Mouse (Mus musculus) bone marrow macrophage, adult 2 months (primary cell): ENCODE results near the gene Atrip. TPM values are rescaled to one million over a fixed set of nuclear protein-coding genes. Genes with fewer than 3 reads are reported as not detected.

Experiments
- H3K27ac ChIP-seq: 2 replicates; pipeline ENCODE4 v1.5.1; 2012; ENCODE audit warnings: low read depth, low read length; ENCODE audit not compliant: insufficient read depth
- H3K4me1 ChIP-seq: 2 replicates; pipeline ENCODE4 v1.6.1; 2012; ENCODE audit warnings: low read length; ENCODE audit not compliant: control insufficient read depth, insufficient read depth
- H3K4me3 ChIP-seq: 2 replicates; pipeline ENCODE4 v1.5.1; 2012; ENCODE audit warnings: mild to moderate bottlenecking, low read length, moderate library complexity; ENCODE audit not compliant: insufficient read depth
- CTCF ChIP-seq: IDR thresholded peaks from 2 replicates; pipeline ENCODE4 v1.5.1; 2012; ENCODE audit warnings: low read depth, mild to moderate bottlenecking, low read length, moderate library complexity
- POLR2A ChIP-seq: IDR thresholded peaks from 2 replicates; pipeline ENCODE4 v1.6.1; 2012; ENCODE audit warnings: mild to moderate bottlenecking, low read depth, low read length, borderline replicate concordance
- polyA plus RNA-seq: library from polyadenylated mRNA; stranded (reverse); fragments of >200 nt; gene quantifications from 2 replicates; pipeline ENCODE4 v1.2.4, GENCODE M21; 2012; ENCODE audit not compliant: missing spikeins, insufficient read depth, insufficient read length

The Atrip gene
- 7.2 and 9.9 TPM in 2 replicates for polyA plus RNA-seq

DNA sequence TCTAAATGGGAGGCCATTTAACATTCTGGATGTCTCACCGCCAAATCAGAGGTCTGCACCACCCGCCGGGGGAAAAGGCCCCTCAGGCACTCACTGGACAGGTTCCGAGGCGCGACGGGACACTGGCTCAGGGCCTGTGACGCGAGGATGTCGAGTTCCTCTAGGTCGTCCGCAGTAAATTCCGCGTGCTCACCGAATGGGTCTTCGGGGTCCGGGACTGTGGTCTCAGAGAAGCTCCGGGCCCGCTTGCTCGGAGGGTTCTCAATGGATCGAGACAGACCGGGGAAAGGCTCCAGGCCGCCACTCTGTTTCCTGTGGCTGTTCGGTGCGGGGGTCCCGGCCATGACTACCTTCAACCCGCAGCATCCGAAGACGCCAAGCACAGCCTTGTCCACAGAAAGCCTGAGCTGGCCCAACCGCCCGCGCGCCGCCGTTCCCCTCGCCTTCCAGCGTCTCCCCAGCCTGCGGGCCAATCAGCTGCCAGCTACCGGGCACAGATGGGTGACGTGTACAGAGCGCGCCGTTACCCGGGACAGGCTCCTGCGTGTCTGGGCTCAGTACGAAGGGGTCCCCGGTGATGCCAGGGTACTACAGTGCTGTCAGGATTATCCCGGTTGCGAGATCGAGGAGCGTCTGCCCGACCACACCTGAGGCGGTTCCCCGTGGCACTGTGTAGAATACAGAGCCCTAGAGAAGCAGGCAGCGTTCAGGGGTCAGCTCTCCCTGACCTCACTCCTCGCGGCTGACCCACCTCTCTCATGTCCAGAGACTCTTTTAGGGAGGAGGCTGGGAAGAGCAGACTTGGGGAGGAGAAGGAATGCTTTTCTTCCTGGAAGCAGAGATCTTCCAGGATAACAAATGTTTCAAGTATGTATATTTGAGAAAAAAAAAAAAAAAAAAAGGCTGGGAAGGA is at the start of gene Atrip:
Gene Atrip (minus strand): TSS at position 464 of the 913 bp plus-strand sequence.
- H3K27ac ChIP-seq = peak within 1 kb of the TSS; percentile 37; the same call in 1 of the 2 replicates
- H3K4me3 ChIP-seq = peak within 1 kb of the TSS; percentile 82
- no peak for TF ChIP-seq POLR2A
- no peak for TF ChIP-seq CTCF
- peaks cover 7% of the 10 kb centered on the region for H3K4me1 ChIP-seq

DNA sequence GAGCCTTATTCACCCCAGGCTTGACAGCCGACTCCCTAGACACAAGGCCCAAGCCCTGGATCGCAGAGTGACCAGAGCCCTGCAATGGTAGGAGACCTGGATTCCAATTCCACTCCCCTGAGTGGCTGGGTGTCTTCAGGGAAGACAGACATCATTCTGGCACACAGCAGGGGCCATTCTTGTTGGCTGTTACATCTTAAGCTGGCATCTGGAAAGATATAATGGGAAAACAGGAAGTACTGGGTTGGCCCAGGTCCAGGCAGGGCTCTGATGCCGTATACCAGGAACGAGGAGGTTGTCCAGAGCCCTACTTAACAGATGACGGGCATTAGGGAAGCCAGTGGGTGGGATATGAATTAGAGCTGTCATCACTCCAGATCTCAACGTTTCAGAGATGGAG is 49.3 kb upstream of the Atrip start:
- H3K27ac ChIP-seq = no peak overlapping the region
- H3K4me3 ChIP-seq = no peak overlapping the region
- TF ChIP-seq POLR2A (no peak), CTCF (no peak)
- peaks cover 20% of the 10 kb centered on the region for H3K4me1 ChIP-seq

DNA sequence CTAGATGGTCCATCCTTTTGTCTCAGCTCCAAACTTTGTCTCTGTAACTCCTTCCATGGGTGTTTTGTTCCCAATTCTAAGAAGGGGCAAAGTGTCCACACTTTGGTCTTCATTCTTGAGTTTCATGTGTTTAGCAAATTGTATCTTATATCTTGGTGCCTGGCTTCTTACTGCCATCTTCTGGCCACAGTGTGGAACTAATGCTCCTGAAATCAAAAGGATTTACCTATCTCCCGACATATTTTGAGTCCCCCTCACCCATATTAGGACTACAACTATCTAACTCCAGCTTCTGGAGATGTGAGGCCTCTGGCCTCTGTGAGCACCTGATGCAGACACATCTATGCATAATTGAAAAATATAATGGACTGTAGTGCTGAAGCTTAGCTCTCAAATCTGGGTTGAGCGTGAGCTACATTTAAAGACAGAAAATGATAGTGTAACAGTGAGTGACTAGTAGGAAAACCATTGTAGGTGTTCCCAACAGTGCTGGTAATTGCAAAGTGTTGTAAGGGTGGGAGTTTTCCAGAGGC is 48.7 kb upstream of the Atrip start:
- H3K4me1 ChIP-seq = peaks cover 26% of the 10 kb centered on the region
- no peak for TF ChIP-seq POLR2A
- no peak overlapping the region for H3K4me3 ChIP-seq

DNA sequence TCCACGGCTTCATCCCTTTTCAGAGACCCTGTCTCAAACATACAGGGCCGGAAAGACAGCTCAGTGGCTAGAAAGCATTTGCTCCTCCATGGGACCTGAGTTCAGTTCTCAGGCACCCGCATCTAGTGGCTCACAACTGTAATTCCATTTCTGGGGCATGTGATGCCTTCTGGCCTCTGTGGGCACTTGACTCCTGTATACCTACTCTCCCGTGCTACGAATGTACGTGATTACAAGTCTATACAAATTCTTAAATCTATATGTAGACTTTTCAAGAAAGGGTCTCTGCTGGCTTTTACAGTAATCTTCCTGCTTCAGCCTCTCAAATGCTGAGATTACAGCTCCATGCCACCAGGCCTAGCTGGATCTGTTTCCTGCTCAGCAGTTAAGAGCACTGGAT is 47.0 kb upstream of the Atrip start:
- H3K4me1 ChIP-seq = peaks cover 32% of the 10 kb centered on the region
- TF ChIP-seq POLR2A = no peak
- no peak for TF ChIP-seq CTCF
- H3K27ac ChIP-seq = no peak overlapping the region
- H3K4me3 ChIP-seq = no peak overlapping the region

More for the DNA sequence above, 48.7 kb upstream of the Atrip start:
- H3K27ac ChIP-seq = no peak overlapping the region

DNA sequence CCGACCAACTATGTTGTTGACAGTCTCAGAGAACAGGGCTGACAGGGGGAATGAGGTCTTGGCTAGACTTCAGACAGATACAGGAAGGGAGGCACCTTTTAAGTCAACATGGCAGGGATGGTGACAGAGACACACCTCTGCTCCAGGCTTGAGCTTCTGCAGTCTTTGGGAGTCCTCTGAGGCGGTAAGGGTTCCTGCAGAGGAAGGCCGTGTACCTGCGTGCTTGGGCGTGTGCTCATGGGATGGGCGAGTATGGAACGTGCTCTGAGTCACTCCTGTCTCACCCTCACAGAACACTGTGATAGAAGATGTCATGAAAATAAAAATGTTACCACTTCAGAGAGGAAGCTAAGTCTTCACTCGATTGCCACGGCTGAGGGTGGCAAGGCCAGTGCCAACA is 45.6 kb upstream of the Atrip start:
- no peak overlapping the region for H3K4me3 ChIP-seq
- TF ChIP-seq POLR2A = no peak
- no peak for TF ChIP-seq CTCF
- H3K4me1 ChIP-seq = peaks cover 35% of the 10 kb centered on the region
- no peak overlapping the region for H3K27ac ChIP-seq

DNA sequence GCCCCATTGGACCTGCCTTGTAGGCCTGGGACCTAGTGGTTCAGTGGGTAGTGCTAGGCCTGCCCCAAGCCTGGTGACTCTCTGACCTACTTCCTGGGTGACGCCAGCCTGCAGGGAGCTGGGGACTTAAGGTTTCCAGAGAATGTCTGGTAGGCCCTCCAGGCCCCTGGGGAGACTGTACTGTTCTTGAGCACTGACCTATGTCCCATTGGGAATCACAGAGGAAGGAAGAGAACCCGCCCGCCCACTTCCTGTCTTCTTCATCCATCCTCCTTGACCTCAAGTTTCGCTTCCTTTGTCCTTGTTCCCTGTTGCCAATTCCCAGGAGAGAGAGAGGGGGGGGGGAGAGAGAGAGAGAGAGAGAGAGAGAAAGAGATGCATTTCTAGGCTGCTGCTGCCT is 44.2 kb upstream of the Atrip start:
- TF ChIP-seq POLR2A (no peak), CTCF (no peak)
- Histone ChIP-seq H3K27ac (peak overlapping the region; percentile 39), H3K4me1 (peaks cover 28% of the 10 kb centered on the region), H3K4me3 (no peak overlapping the region)

DNA sequence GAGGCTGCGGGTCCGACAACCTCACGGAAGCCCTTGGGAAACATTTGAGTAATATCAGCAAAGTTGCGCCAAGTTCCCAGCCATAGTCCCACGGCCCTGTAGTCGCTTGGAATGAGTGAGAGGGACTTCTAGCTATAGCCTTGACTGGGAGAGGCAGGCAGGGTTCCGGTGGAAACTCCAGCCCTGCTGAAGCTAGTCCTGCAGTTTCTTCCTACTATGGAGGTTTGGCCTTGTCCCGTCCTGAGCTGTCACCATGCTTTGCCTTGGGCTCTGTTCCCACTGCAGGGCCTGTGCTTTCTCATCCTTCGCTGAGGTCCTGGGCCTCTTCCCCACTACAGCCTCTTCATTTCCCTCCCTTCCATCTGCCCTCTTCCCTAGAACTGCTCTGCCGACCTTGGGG is 42.3 kb upstream of the Atrip start:
- H3K27ac ChIP-seq = no peak overlapping the region
- TF ChIP-seq CTCF = no peak
- TF ChIP-seq POLR2A = no peak

DNA sequence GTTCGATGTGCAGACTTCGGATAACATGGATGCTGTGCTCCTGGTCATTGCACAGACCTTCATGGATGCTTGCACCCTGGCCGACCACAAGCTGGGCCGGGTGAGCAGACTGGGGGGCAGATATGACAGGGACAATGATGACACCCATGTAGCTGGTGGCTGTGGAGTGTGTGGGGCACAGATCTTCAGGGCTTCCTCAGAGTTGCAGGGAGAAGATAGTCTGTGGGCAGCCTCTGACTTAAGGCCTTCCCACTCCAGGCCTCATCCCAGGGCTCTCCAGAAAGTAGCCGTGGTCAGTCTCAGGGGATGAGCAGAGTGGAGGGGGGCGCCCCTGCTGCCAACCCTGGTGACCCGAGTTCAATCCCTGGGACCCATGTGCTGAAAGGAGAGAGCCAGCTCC is 40.9 kb upstream of the Atrip start:
- H3K4me3 ChIP-seq = no peak overlapping the region
- TF ChIP-seq POLR2A = no peak
- no peak for TF ChIP-seq CTCF
- H3K27ac ChIP-seq = no peak overlapping the region

More for the DNA sequence above, 42.3 kb upstream of the Atrip start:
- H3K4me3 ChIP-seq = no peak overlapping the region
- peaks cover 23% of the 10 kb centered on the region for H3K4me1 ChIP-seq

DNA sequence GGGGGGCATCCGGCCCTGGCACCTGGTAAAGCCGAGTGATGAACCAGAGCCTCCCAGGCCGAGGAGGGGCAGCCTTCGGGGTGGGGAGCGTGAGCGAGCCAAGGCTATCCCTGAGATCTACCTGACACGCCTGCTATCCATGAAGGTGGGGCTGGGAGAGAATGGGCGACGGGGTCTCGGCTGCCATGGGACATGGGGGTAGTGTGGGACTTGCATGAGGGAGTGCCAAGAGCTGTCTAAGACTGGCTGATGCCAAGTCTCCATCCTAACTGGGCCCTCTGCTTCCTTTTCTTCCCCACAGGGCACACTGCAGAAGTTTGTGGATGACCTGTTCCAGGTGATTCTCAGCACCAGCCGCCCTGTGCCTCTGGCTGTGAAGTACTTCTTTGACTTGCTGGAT is 40.4 kb upstream of the Atrip start:
- peaks cover 23% of the 10 kb centered on the region for H3K4me1 ChIP-seq
- TF ChIP-seq CTCF (no peak), POLR2A (no peak)
- no peak overlapping the region for H3K27ac ChIP-seq
- no peak overlapping the region for H3K4me3 ChIP-seq

More for the DNA sequence above, 40.9 kb upstream of the Atrip start:
- peaks cover 23% of the 10 kb centered on the region for H3K4me1 ChIP-seq

DNA sequence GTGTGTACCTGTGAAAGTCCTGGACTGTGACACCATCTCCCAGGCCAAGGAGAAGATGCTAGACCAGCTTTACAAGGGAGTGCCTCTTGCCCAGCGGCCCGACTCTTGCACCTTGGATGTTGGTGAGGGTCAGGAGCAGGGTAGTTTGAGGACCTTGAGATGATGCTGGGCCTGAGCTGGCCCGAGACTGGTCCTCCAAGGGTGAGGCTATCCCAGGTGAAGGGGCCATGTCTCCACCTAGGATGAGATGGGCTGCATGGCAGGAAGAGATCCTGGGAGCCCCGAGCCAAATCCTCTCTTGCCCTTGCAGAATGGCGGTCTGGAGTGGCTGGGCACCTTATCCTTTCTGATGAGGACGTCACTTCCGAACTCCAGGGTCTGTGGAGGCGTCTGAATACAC is 39.4 kb upstream of the Atrip start:
- no peak overlapping the region for H3K27ac ChIP-seq
- no peak for TF ChIP-seq POLR2A
- TF ChIP-seq CTCF = no peak
- no peak overlapping the region for H3K4me3 ChIP-seq
- peaks cover 17% of the 10 kb centered on the region for H3K4me1 ChIP-seq
